Mouse (Mus musculus) forebrain, embryonic 11.5 days (tissue): Measurements from ENCODE around the gene Slc12a9. TPM values are rescaled to one million over a fixed set of nuclear protein-coding genes. Genes with fewer than 3 reads are reported as not detected.

Source experiments
- ATAC-seq: fragments of 200-750 bp; cut with Nextera tagmentation; replicated peaks from 2 replicates; pipeline ENCODE4 v1.8.0; 2017; ENCODE audit warnings: moderate TSS enrichment; ENCODE audit not compliant: low FRiP score
- DNase-seq: peaks from one replicate; pipeline ENCODE4 v3.0.0-alpha.2; 2017; ENCODE audit warnings: low spot score
- H3K27ac ChIP-seq: fragments of 300-500 bp; sonication (generic); 2 replicates; pipeline ENCODE4 v1.5.1; 2014; ENCODE audit warnings: low read depth, low read length
- H3K27me3 ChIP-seq: fragments of 300-500 bp; sonication (generic); 2 replicates; pipeline ENCODE4 v1.6.1; 2014; ENCODE audit warnings: mild to moderate bottlenecking, low read length, mixed read lengths; ENCODE audit not compliant: control insufficient read depth, insufficient read depth
- H3K36me3 ChIP-seq: fragments of 300-500 bp; sonication (generic); 2 replicates; pipeline ENCODE4 v1.6.1; 2014; ENCODE audit warnings: mild to moderate bottlenecking, low read length, moderate library complexity, mixed read lengths; ENCODE audit not compliant: control insufficient read depth, insufficient read depth
- H3K4me1 ChIP-seq: fragments of 300-500 bp; sonication (generic); replicated peaks from 2 replicates; pipeline ENCODE4 v1.6.1; 2014; ENCODE audit warnings: low read length, mixed read lengths; ENCODE audit not compliant: control insufficient read depth, insufficient read depth
- H3K4me2 ChIP-seq: fragments of 300-500 bp; sonication (generic); 2 replicates; pipeline ENCODE4 v1.6.1; 2014; ENCODE audit warnings: low read depth, mild to moderate bottlenecking, low read length, moderate library complexity, mixed read lengths; ENCODE audit not compliant: severe bottlenecking
- H3K4me3 ChIP-seq: fragments of 300-500 bp; sonication (generic); 2 replicates; pipeline ENCODE4 v1.5.1; 2014; ENCODE audit warnings: low read depth, low read length
- H3K9ac ChIP-seq: fragments of 300-500 bp; sonication (generic); 2 replicates; pipeline ENCODE4 v1.6.1; 2014; ENCODE audit warnings: low read length
- H3K9me3 ChIP-seq: fragments of 300-500 bp; sonication (generic); 2 replicates; pipeline ENCODE4 v1.6.1; 2016; ENCODE audit warnings: low read length, mixed read lengths; ENCODE audit not compliant: control insufficient read depth
- WGBS: fragments of 180-500 bp; shearing (Covaris S2); extraction: QIAGEN DNeasy Blood & Tissue Kit; methylation state at CpG from one replicate; pipeline ENCODE4 v1.1.7; 2014; 5-methylcytosine and 5-hydroxymethylcytosine counted together
- polyA plus RNA-seq: library from polyadenylated mRNA; unstranded; fragments of >200 nt; fragmentation: Nextera tagmentation; extraction: Ambion mirVana; gene quantifications from 2 replicates; pipeline ENCODE4 v1.2.1, GENCODE M21; 2014

Gene Slc12a9
- polyA plus RNA-seq, 1 experiment from 2014 or later = 10.5 TPM

DNA sequence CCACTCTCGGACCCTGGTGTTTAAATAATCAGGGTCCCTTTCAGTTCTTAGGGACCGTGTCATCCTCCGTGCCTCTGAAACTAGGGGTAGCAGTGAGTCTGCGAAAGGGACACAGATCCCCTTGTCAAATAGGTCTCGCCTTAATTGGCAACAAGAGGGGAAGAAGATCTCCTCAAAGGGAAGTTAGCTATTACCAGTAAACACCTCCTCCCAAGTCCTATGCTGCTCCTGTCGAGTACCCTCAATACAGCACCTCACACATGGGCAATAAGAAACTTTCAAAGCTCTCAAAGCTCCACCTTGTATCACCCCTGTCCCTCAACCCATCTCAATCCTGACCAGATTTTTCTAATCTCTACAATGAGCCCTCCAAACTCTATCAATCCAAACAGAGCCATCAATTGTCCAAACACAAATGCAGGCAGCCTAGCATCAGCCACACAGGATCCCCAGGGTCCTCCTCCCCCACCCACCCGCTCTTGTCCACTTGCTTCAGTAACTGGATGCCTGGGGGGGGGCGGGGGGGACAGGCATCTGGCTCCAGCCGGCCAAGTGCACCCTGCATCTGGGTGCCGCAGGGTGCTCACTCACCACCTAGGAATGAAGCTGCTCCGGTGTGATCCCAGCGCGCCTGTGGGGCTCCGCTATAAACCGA, 413 bp downstream of the Slc12a9 start:
- DNase-seq = no peak
- H3K9me3 ChIP-seq = no peaks in the 10 kb centered on the region
- H3K9ac ChIP-seq = peak overlapping the region; percentile 80
- H3K27ac ChIP-seq = 0 out of 2 replicates have a peak overlapping the region, but pooled peaks have one; percentile 37
- WGBS = 19% methylated on average over 15 of the region's 15 CpGs
- peak overlapping the region; percentile 96 for H3K4me2 ChIP-seq
- H3K36me3 ChIP-seq = no peaks in the 10 kb centered on the region
- peak overlapping the region; percentile 61 for H3K4me3 ChIP-seq
- ATAC-seq = peak; percentile 29; the same call in 1 of the 2 replicates
- peaks cover 2% of the 10 kb centered on the region; the same call in 1 of the 2 replicates for H3K4me1 ChIP-seq
- no peaks in the 10 kb centered on the region for H3K27me3 ChIP-seq

DNA sequence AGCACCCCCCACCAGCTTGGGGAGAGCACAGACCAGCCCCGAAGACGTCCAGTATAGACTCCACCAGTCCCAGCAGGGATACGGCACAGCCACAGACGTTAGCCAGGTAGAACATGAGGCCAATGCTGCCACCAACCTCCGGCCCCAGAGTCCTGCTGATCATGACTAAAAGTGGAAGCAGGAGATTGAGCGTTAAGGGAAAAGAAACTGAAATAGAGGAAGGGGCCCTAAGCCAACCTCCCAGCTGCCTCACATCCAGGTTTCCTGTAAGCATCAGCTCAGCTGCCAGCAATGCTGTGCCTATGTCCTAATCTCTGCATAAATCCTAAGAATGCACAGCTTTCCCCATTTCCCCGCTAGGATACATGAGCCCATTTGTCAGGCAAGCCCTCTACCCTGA, 2.5 kb downstream of the Slc12a9 start:
- Histone ChIP-seq H3K4me1 (0 out of 2 replicates have a peak, but pooled peaks cover 2% of the 10 kb centered on the region), H3K27me3 (no peaks in the 10 kb centered on the region), H3K27ac (no peak overlapping the region), H3K9me3 (no peaks in the 10 kb centered on the region), H3K36me3 (no peaks in the 10 kb centered on the region), H3K4me3 (no peak overlapping the region), H3K4me2 (no peak overlapping the region), H3K9ac (no peak overlapping the region)
- WGBS = 86% methylated on average over 7 of the region's 7 CpGs
- ATAC-seq (no peak), DNase-seq (no peak)

GRCm38 (mm10) chr5:137320996-137321395, 12.4 kb downstream of the Slc12a9 start:
- no peak overlapping the region for H3K4me3 ChIP-seq
- no peak for DNase-seq
- H3K9ac ChIP-seq = no peak overlapping the region
- H3K27ac ChIP-seq = no peak overlapping the region
- no peaks in the 10 kb centered on the region for H3K9me3 ChIP-seq
- H3K36me3 ChIP-seq = peaks cover 2% of the 10 kb centered on the region; the same call in 1 of the 2 replicates
- H3K4me1 ChIP-seq = no peaks in the 10 kb centered on the region
- ATAC-seq = no peak
- no peak overlapping the region for H3K4me2 ChIP-seq
- H3K27me3 ChIP-seq = no peaks in the 10 kb centered on the region
- 96% methylated on average over 3 of the region's 3 CpGs for WGBS

GRCm38 (mm10) chr5:137318570-137318969, 14.8 kb downstream of the Slc12a9 start:
- Histone ChIP-seq H3K36me3 (peaks cover 2% of the 10 kb centered on the region; the same call in 1 of the 2 replicates), H3K9me3 (no peaks in the 10 kb centered on the region), H3K4me2 (no peak overlapping the region), H3K27me3 (no peaks in the 10 kb centered on the region), H3K27ac (no peak overlapping the region), H3K4me1 (peaks cover 10% of the 10 kb centered on the region), H3K9ac (no peak overlapping the region), H3K4me3 (no peak overlapping the region)
- DNase-seq (no peak), ATAC-seq (no peak)
- WGBS = 77% methylated on average over 1 of the region's 1 CpGs

GRCm38 (mm10) chr5:137317361-137317760, 16.0 kb downstream of the Slc12a9 start:
- DNase-seq = no peak
- peaks cover 2% of the 10 kb centered on the region; the same call in 1 of the 2 replicates for H3K36me3 ChIP-seq

DNA sequence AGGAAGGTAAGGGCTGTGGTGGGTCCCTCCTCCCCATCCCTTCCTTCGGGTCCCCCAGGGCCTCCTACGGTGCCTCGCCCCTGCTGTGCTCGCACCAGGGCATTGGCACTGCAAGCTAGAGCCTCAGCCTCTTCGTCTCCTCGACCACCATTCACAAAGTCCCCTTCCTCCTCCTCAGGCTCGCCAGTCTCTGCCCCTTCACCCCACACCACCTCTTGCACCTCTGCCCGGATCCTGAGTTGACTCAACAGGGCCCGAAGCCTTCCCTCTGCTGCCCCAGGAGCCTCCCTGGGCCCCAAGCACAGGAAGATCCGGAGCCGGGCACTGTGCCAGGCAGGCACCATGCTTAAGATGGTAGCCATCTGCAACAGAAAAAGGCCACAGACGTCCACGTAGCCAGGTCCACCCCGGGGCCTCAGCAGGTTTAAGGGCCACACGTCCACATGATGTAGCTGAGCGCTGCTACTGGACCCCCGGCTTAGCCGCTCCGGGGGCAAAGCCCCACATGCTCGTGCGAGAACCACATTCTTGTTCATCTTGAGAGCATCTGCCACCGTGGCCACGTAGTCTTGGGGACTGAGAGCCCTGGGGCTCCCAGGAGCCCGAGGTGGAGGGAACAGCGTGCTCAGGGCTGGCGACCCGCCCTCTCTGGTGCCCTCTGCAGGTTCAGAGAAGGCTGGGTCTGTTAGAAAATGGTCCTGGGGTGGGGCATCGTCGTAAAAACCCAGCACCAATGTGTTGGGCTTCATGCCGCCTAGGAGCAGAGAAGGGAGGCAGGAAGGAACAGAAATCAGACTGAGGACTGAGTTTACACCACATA, 18.1 kb downstream of the Slc12a9 start:
- 42% methylated on average over 30 of the region's 30 CpGs for WGBS
- H3K9me3 ChIP-seq = no peaks in the 10 kb centered on the region
- H3K27ac ChIP-seq = no peak overlapping the region
- peak overlapping the region; percentile 87; the same call in 1 of the 2 replicates for H3K9ac ChIP-seq
- no peak overlapping the region for H3K4me3 ChIP-seq
- H3K36me3 ChIP-seq = no peaks in the 10 kb centered on the region; the same call in 1 of the 2 replicates
- H3K27me3 ChIP-seq = no peaks in the 10 kb centered on the region
- 0 out of 2 replicates have a peak overlapping the region, but pooled peaks have one; percentile 89 for H3K4me2 ChIP-seq
- DNase-seq (peak; percentile 67), ATAC-seq (peak; percentile 4; the same call in 1 of the 2 replicates)
- peaks cover 19% of the 10 kb centered on the region for H3K4me1 ChIP-seq

More at GRCm38 (mm10) chr5:137317361-137317760, 16.0 kb downstream of the Slc12a9 start:
- WGBS = 93% methylated on average over 8 of the region's 8 CpGs
- Histone ChIP-seq H3K27ac (no peak overlapping the region), H3K4me2 (no peak overlapping the region), H3K27me3 (no peaks in the 10 kb centered on the region), H3K9me3 (no peaks in the 10 kb centered on the region), H3K4me3 (no peak overlapping the region), H3K4me1 (peaks cover 19% of the 10 kb centered on the region), H3K9ac (no peak overlapping the region)
- no peak for ATAC-seq

GRCm38 (mm10) chr5:137314193-137315083, 19.0 kb downstream of the Slc12a9 start, which contains the start of gene Trip6:
Gene Trip6 (minus strand): TSS chr5:137314404.
- DNase-seq (peak; percentile 95), ATAC-seq (peak; percentile 92)
- Histone ChIP-seq H3K27ac (peak within 1 kb of the TSS; percentile 82), H3K27me3 (no peaks in the 10 kb centered on the region), H3K36me3 (peaks cover 6% of the 10 kb centered on the region; the same call in 1 of the 2 replicates), H3K9ac (peak within 1 kb of the TSS; percentile 87), H3K4me2 (peak within 1 kb of the TSS; percentile 89), H3K4me3 (peak within 1 kb of the TSS; percentile 63), H3K4me1 (peaks cover 19% of the 10 kb centered on the region), H3K9me3 (no peaks in the 10 kb centered on the region)
- WGBS = 9% methylated on average over 30 of the region's 30 CpGs
